Mouse (Mus musculus) liver, postnatal 0 days (tissue): ENCODE results near the gene Rtel1. TPM values are rescaled to one million over a fixed set of nuclear protein-coding genes. Genes with fewer than 3 reads are reported as not detected.

Experiments
- ATAC-seq: fragments of 200-750 bp; cut with Nextera tagmentation; 2 replicates; pipeline ENCODE4 v1.8.0; 2017; ENCODE audit warnings: mild to moderate bottlenecking, moderate library complexity
- DNase-seq: peaks from one replicate; pipeline ENCODE4 v3.0.0-alpha.2; 2016
- H3K27ac ChIP-seq: fragments of 300-500 bp; sonication (generic); 2 replicates; pipeline ENCODE4 v1.5.1; 2014; ENCODE audit warnings: antibody characterized with exemption, moderate library complexity, mild to moderate bottlenecking, low read depth
- H3K27me3 ChIP-seq: fragments of 300-500 bp; sonication (generic); 2 replicates; pipeline ENCODE4 v1.6.1; 2014; ENCODE audit warnings: low read length, control low read depth, mixed read lengths; ENCODE audit not compliant: insufficient read depth
- H3K36me3 ChIP-seq: fragments of 300-500 bp; sonication (generic); replicated peaks from 2 replicates; pipeline ENCODE4 v1.6.1; 2014; ENCODE audit warnings: mild to moderate bottlenecking, control low read depth, low read length, moderate library complexity, mixed read lengths; ENCODE audit not compliant: insufficient read depth
- H3K4me1 ChIP-seq: fragments of 300-500 bp; sonication (generic); 2 replicates; pipeline ENCODE4 v1.6.1; 2014; ENCODE audit warnings: antibody characterized with exemption, mild to moderate bottlenecking, control low read depth; ENCODE audit not compliant: insufficient read depth
- H3K4me2 ChIP-seq: fragments of 300-500 bp; sonication (generic); 2 replicates; pipeline ENCODE4 v1.6.1; 2014; ENCODE audit warnings: low read depth, mild to moderate bottlenecking, low read length, moderate library complexity, mixed read lengths
- H3K4me3 ChIP-seq: fragments of 300-500 bp; sonication (generic); 2 replicates; pipeline ENCODE4 v1.5.1; 2014; ENCODE audit warnings: low read depth, low read length
- H3K9ac ChIP-seq: fragments of 300-500 bp; sonication (generic); replicated peaks from 2 replicates; pipeline ENCODE4 v1.6.1; 2014; ENCODE audit warnings: mild to moderate bottlenecking, moderate library complexity
- H3K9me3 ChIP-seq: fragments of 300-500 bp; sonication (generic); 2 replicates; pipeline ENCODE4 v1.6.1; 2016; ENCODE audit warnings: mild to moderate bottlenecking, control low read depth, low read length, mixed read lengths
- CTCF ChIP-seq: sonication (generic); IDR thresholded peaks from 2 replicates; pipeline ENCODE4 v1.5.1; 2016; ENCODE audit warnings: antibody characterized with exemption, low read depth
- EP300 ChIP-seq: IDR thresholded peaks from 2 replicates; pipeline ENCODE4 v1.6.1; 2016; ENCODE audit warnings: antibody characterized with exemption, low read depth, mild to moderate bottlenecking
- WGBS: fragments of 180-500 bp; shearing (Covaris S2); extraction: QIAGEN DNeasy Blood & Tissue Kit; methylation state at CpG from one replicate; pipeline ENCODE4 v1.1.7; 2014; ENCODE audit not compliant: insufficient replicate concordance; 5-methylcytosine and 5-hydroxymethylcytosine counted together
- polyA plus RNA-seq: library from polyadenylated mRNA; unstranded; fragments of >200 nt; fragmentation: Nextera tagmentation; extraction: Ambion mirVana; gene quantifications from 2 replicates; pipeline ENCODE4 v1.2.1, GENCODE M21; 2015

The Rtel1 gene
- polyA plus RNA-seq, 1 experiment from 2014 or later = 9.9 TPM

DNA sequence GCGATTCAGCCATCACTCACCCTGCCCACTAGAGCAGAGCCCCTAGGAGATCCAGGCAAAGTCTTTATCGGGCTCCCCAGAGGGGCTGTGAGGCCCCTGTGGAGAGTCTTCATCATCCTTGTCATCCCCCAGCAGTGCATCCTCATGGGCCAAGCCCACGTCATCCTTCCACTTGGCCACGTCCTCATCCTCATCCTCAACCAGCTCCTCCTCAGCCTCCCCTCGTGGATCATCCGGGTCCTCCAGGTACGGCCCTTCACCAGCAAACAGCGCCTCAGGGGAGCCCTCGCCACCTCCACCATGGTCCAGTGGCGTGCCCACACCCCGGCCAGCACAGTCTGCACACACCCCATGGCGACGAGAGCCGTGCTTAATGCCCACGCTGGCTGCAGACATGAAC, 71.5 kb downstream of the Rtel1 start:
- WGBS = 88% methylated on average over 15 of the region's 15 CpGs
- no peak overlapping the region for H3K4me2 ChIP-seq
- no peak for TF ChIP-seq CTCF
- no peak for TF ChIP-seq EP300
- no peak overlapping the region for H3K27ac ChIP-seq
- H3K36me3 ChIP-seq = peaks cover 15% of the 10 kb centered on the region; the same call in 1 of the 2 replicates
- H3K9ac ChIP-seq = no peak overlapping the region
- no peaks in the 10 kb centered on the region for H3K9me3 ChIP-seq
- H3K4me3 ChIP-seq = no peak overlapping the region
- H3K4me1 ChIP-seq = no peaks in the 10 kb centered on the region
- no peaks in the 10 kb centered on the region for H3K27me3 ChIP-seq
- ATAC-seq = no peak
- DNase-seq = no peak

DNA sequence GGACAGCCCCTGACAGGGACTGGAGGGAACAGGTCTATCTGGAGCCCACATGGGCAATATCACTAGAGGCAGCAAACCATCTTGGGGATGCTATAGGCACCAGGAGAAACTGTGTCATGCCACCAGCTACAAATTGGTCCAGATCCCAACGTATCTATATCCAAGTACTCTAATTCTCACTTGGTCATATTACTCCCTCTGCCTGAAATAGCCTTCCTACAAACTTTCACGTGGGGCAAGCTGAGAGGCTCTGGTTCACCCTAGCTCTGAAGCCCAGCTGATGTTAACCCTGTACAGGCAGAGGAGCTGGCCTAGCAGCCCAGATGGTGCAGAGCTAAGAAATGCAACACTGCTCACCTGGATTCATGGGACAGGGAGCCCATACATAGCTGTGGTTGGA, 72.0 kb downstream of the Rtel1 start:
- no peak for TF ChIP-seq CTCF
- no peak for TF ChIP-seq EP300
- DNase-seq (no peak), ATAC-seq (no peak)
- no peak overlapping the region for H3K27ac ChIP-seq
- H3K36me3 ChIP-seq = peaks cover 12% of the 10 kb centered on the region; the same call in 1 of the 2 replicates
- no peaks in the 10 kb centered on the region for H3K27me3 ChIP-seq
- no peaks in the 10 kb centered on the region for H3K4me1 ChIP-seq
- WGBS = 65% methylated on average over 2 of the region's 2 CpGs
- H3K4me3 ChIP-seq = no peak overlapping the region
- no peak overlapping the region for H3K4me2 ChIP-seq
- H3K9ac ChIP-seq = no peak overlapping the region
- no peaks in the 10 kb centered on the region for H3K9me3 ChIP-seq

DNA sequence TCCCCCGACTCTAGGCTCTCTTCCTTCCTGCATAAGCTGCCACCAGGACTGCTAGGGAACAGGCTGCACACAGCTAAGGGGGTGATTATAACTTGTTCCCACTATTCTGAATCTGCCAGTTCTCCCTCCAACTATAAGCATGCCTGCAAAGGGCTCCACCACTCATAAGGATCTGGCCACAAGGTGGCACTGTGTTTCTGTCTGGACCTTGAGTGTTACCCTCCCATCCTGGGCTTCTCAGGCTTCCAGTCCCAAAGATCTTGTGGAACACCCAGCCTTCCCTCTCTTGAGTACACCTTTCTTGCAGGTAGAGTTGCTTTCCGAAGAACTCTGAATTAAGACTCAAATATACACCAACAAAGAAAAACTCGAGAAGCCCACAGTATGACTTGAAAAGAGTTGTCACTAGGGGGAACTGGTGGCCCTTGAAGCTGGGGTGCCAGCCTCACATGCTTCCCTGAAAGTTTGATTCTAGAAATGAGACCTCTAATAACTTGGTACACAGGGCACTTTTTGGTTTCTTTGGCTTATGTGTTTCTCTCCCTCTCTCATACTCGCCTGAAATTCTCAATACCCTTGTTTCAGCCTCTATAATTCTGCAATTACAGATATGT, 73.2 kb downstream of the Rtel1 start:
- Histone ChIP-seq H3K9ac (no peak overlapping the region), H3K36me3 (peaks cover 10% of the 10 kb centered on the region; the same call in 1 of the 2 replicates), H3K4me2 (no peak overlapping the region), H3K9me3 (no peaks in the 10 kb centered on the region), H3K4me1 (no peaks in the 10 kb centered on the region), H3K4me3 (no peak overlapping the region), H3K27ac (no peak overlapping the region), H3K27me3 (no peaks in the 10 kb centered on the region)
- TF ChIP-seq CTCF = peak; percentile 93
- TF ChIP-seq EP300 = no peak
- WGBS = 30% methylated on average over 4 of the region's 4 CpGs
- DNase-seq (peak; percentile 86), ATAC-seq (peak; percentile 80)

DNA sequence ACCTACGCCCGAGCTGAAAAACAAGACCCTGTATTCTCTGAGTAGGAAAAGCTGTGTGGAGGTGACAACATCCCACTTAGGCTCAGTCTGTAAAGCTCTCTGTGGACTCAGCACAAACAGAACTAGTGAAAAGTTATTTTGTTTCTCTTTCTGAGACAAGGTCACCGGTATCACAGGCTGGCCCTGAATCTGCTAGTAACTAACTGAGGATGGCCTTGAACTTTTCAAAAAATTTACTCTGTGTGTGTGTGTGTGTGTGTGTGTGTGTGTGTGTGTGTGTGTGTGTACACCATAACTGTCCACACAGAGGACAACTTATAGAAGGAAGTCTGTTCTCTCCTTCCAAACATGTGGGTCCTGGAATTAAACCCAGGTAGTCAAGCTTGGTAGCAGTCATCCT, 74.5 kb downstream of the Rtel1 start:
- no peak for DNase-seq
- H3K9ac ChIP-seq = no peak overlapping the region
- peaks cover 10% of the 10 kb centered on the region; the same call in 1 of the 2 replicates for H3K36me3 ChIP-seq

DNA sequence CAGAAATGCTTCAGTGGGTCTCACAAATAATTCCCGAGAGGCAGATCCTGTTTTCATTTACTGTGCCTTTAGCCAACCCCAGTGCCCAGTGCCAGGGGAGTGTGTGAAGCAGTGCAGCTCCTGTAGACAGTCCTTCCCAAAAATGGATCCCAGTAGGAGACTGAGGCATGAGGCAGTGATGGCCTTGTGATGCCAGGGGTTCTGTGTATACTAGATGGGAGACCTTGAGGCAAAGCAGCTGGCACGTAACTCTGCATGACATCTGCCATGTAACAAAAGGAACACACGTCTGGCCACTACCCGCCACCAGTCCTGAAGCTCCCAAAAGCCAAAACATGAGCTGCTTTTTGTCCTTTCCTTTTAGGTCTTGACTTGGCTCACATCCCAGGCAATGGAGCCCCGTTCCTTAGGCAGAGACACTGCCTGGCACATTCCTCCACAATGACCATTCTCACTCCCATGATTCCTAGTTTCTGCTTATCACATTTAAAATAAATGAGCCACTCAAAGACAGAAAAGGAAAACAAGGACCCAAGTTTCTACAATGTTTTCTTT, 77.7 kb downstream of the Rtel1 start:
- H3K36me3 ChIP-seq = peaks cover 2% of the 10 kb centered on the region; the same call in 1 of the 2 replicates
- H3K4me1 ChIP-seq = no peaks in the 10 kb centered on the region
- H3K4me3 ChIP-seq = no peak overlapping the region
- ATAC-seq = no peak
- H3K4me2 ChIP-seq = no peak overlapping the region
- H3K9me3 ChIP-seq = no peaks in the 10 kb centered on the region
- no peaks in the 10 kb centered on the region for H3K27me3 ChIP-seq
- 89% methylated on average over 5 of the region's 5 CpGs for WGBS
- TF ChIP-seq CTCF (no peak), EP300 (no peak)
- no peak overlapping the region for H3K9ac ChIP-seq
- no peak overlapping the region for H3K27ac ChIP-seq
- no peak for DNase-seq

More for the DNA sequence above, 74.5 kb downstream of the Rtel1 start:
- Histone ChIP-seq H3K4me1 (no peaks in the 10 kb centered on the region), H3K4me2 (no peak overlapping the region), H3K4me3 (no peak overlapping the region), H3K27me3 (no peaks in the 10 kb centered on the region), H3K27ac (no peak overlapping the region), H3K9me3 (no peaks in the 10 kb centered on the region)
- TF ChIP-seq CTCF (no peak), EP300 (no peak)
- 86% methylated on average over 3 of the region's 3 CpGs for WGBS
- no peak for ATAC-seq

DNA sequence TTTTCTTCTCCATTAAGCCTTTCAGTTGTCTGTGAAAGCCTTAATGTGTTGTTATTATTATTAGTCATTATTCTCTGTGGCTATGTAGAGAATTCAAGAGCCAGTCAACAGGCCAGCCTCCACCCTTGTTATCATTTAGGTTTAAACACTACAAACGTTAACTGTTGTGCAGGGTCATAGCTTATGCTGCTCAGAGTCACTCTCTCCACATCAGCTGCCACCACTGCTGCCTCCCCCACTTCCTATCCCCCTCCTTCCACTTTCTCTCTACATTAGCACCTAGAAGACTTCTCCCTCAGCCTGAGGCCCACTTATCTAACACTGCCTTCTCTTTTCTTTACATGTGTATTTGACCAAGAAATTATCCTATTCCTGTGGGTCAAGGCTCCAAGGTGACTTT, 82.0 kb downstream of the Rtel1 start:
- ATAC-seq = no peak
- Histone ChIP-seq H3K4me2 (no peak overlapping the region), H3K9me3 (no peaks in the 10 kb centered on the region), H3K27ac (no peak overlapping the region), H3K4me3 (no peak overlapping the region), H3K36me3 (no peaks in the 10 kb centered on the region), H3K27me3 (no peaks in the 10 kb centered on the region), H3K9ac (no peak overlapping the region), H3K4me1 (no peaks in the 10 kb centered on the region)
- 3% methylated on average over 1 of the region's 1 CpGs for WGBS
- DNase-seq = no peak
- no peak for TF ChIP-seq EP300
- no peak for TF ChIP-seq CTCF
